Mouse (Mus musculus): ENCODE results near the gene Pmepa1. TPM values are rescaled to one million over a fixed set of nuclear protein-coding genes. Genes with fewer than 3 reads are reported as not detected.

The Pmepa1 gene
- total and polyA plus RNA-seq, 2 experiments: 0.28 to 1.8 TPM

- Histone ChIP-seq H3K4me3 (ENCODE audit: insufficient read depth, low read depth, low read length) (no peak overlapping the region), H3K4me1 (ENCODE audit: control insufficient read depth, insufficient read depth, low read length) (peaks cover 11% of the 10 kb centered on the region), H3K27me3 (ENCODE audit: control insufficient read depth, insufficient read depth, low read length) (no peaks in the 10 kb centered on the region), H3K36me3 (ENCODE audit: control insufficient read depth, insufficient read depth, low read length) (no peaks in the 10 kb centered on the region), H3K27ac (replicated peaks; ENCODE audit: insufficient read depth, low read depth, low read length) (no peak overlapping the region), H3K9ac (ENCODE audit: low read depth, low read length) (no peak overlapping the region), H3K79me2 (ENCODE audit: control insufficient read depth, insufficient read depth, low read length) (no peaks in the 10 kb centered on the region)
- DNase-seq (ENCODE audit: extremely low read depth, low read depth, low spot score): peak; percentile 80
- 29% methylated on average over 8 of the region's 8 CpGs for WGBS
- TF ChIP-seq POLR2A (IDR thresholded peaks at IDR 0.05; ENCODE audit: extremely low read depth, insufficient read depth, low read length) (no peak), CTCF (IDR thresholded peaks at IDR 0.05; ENCODE audit: low read depth, low read length) (no peak)
Measured at GRCm38 (mm10) chr2:173282191-173282590, 5.9 kb upstream of the Pmepa1 start.

- no peak overlapping the region for H3K27ac ChIP-seq (replicated peaks; ENCODE audit: insufficient read depth, low read depth, low read length)
- H3K4me3 ChIP-seq (ENCODE audit: insufficient read depth, low read depth, low read length): no peak overlapping the region
- H3K4me1 ChIP-seq (ENCODE audit: control insufficient read depth, insufficient read depth, low read length): peaks cover 11% of the 10 kb centered on the region
- no peaks in the 10 kb centered on the region for H3K36me3 ChIP-seq (ENCODE audit: control insufficient read depth, insufficient read depth, low read length)
- H3K79me2 ChIP-seq (ENCODE audit: control insufficient read depth, insufficient read depth, low read length): no peaks in the 10 kb centered on the region
- TF ChIP-seq CTCF (IDR thresholded peaks at IDR 0.05; ENCODE audit: low read depth, low read length) (no peak), POLR2A (IDR thresholded peaks at IDR 0.05; ENCODE audit: extremely low read depth, insufficient read depth, low read length) (no peak)
- peak; percentile 74 for DNase-seq (ENCODE audit: extremely low read depth, low read depth, low spot score)
- no peak overlapping the region for H3K9ac ChIP-seq (ENCODE audit: low read depth, low read length)
- WGBS: 30% methylated on average over 9 of the region's 9 CpGs
- H3K27me3 ChIP-seq (ENCODE audit: control insufficient read depth, insufficient read depth, low read length): no peaks in the 10 kb centered on the region
Measured at GRCm38 (mm10) chr2:173281021-173281937, 4.9 kb upstream of the Pmepa1 start.

GRCm38 (mm10) chr2:173278846-173279580 is 2.7 kb upstream of the Pmepa1 start:
- WGBS: 84% methylated on average over 16 of the region's 16 CpGs
- TF ChIP-seq POLR2A (IDR thresholded peaks at IDR 0.05; ENCODE audit: extremely low read depth, insufficient read depth, low read length) (no peak), CTCF (IDR thresholded peaks at IDR 0.05; ENCODE audit: low read depth, low read length) (peak; percentile 50; the same call in 1 of the 2 replicates)
- Histone ChIP-seq H3K4me3 (ENCODE audit: insufficient read depth, low read depth, low read length) (no peak overlapping the region), H3K9ac (ENCODE audit: low read depth, low read length) (no peak overlapping the region), H3K27me3 (ENCODE audit: control insufficient read depth, insufficient read depth, low read length) (no peaks in the 10 kb centered on the region), H3K27ac (replicated peaks; ENCODE audit: insufficient read depth, low read depth, low read length) (no peak overlapping the region), H3K4me1 (ENCODE audit: control insufficient read depth, insufficient read depth, low read length) (peaks cover 11% of the 10 kb centered on the region), H3K36me3 (ENCODE audit: control insufficient read depth, insufficient read depth, low read length) (no peaks in the 10 kb centered on the region), H3K79me2 (ENCODE audit: control insufficient read depth, insufficient read depth, low read length) (no peaks in the 10 kb centered on the region)
- no peak for DNase-seq (ENCODE audit: extremely low read depth, low read depth, low spot score)

- no peaks in the 10 kb centered on the region for H3K36me3 ChIP-seq (ENCODE audit: control insufficient read depth, insufficient read depth, low read length)
- 21% methylated on average over 12 of the region's 12 CpGs for WGBS
- no peaks in the 10 kb centered on the region for H3K79me2 ChIP-seq (ENCODE audit: control insufficient read depth, insufficient read depth, low read length)
- no peak for DNase-seq (ENCODE audit: extremely low read depth, low read depth, low spot score)
- peak overlapping the region; percentile 59 for H3K4me3 ChIP-seq (ENCODE audit: insufficient read depth, low read depth, low read length)
- H3K9ac ChIP-seq (ENCODE audit: low read depth, low read length): peak overlapping the region; percentile 78
- TF ChIP-seq CTCF (IDR thresholded peaks at IDR 0.05; ENCODE audit: low read depth, low read length): no peak
- TF ChIP-seq POLR2A (IDR thresholded peaks at IDR 0.05; ENCODE audit: extremely low read depth, insufficient read depth, low read length): no peak
- H3K27me3 ChIP-seq (ENCODE audit: control insufficient read depth, insufficient read depth, low read length): no peaks in the 10 kb centered on the region
- peak overlapping the region; percentile 27; the same call in 1 of the 2 replicates for H3K27ac ChIP-seq (replicated peaks; ENCODE audit: insufficient read depth, low read depth, low read length)
- peaks cover 9% of the 10 kb centered on the region for H3K4me1 ChIP-seq (ENCODE audit: control insufficient read depth, insufficient read depth, low read length)
Measured at GRCm38 (mm10) chr2:173276859-173277258, 526 bp upstream of the Pmepa1 start.

GRCm38 (mm10) chr2:173275343-173276201 is 761 bp downstream of the Pmepa1 start:
- H3K9ac ChIP-seq (ENCODE audit: low read depth, low read length): peak overlapping the region; percentile 81
- H3K4me1 ChIP-seq (ENCODE audit: control insufficient read depth, insufficient read depth, low read length): no peaks in the 10 kb centered on the region
- no peak overlapping the region for H3K27ac ChIP-seq (replicated peaks; ENCODE audit: insufficient read depth, low read depth, low read length)
- under 1% methylated on average over 87 of the region's 93 CpGs for WGBS
- no peaks in the 10 kb centered on the region for H3K79me2 ChIP-seq (ENCODE audit: control insufficient read depth, insufficient read depth, low read length)
- H3K4me3 ChIP-seq (ENCODE audit: insufficient read depth, low read depth, low read length): peak overlapping the region; percentile 59
- DNase-seq (ENCODE audit: extremely low read depth, low read depth, low spot score): no peak
- no peak for TF ChIP-seq POLR2A (IDR thresholded peaks at IDR 0.05; ENCODE audit: extremely low read depth, insufficient read depth, low read length)
- TF ChIP-seq CTCF (IDR thresholded peaks at IDR 0.05; ENCODE audit: low read depth, low read length): no peak
- no peaks in the 10 kb centered on the region for H3K27me3 ChIP-seq (ENCODE audit: control insufficient read depth, insufficient read depth, low read length)
- no peaks in the 10 kb centered on the region for H3K36me3 ChIP-seq (ENCODE audit: control insufficient read depth, insufficient read depth, low read length)

Data from liver, adult 2 months (tissue).